Mouse (Mus musculus): Measurements from ENCODE around the gene Nfix.

Nfix gene

GRCm38 (mm10) chr8:84715893-84716468 is 84.2 kb downstream of the Nfix start:
- DNase-seq (ENCODE audit: low spot score) = no peak

GRCm38 (mm10) chr8:84714161-84714560 is 86.0 kb downstream of the Nfix start:
- DNase-seq (ENCODE audit: low spot score) = no peak

DNA sequence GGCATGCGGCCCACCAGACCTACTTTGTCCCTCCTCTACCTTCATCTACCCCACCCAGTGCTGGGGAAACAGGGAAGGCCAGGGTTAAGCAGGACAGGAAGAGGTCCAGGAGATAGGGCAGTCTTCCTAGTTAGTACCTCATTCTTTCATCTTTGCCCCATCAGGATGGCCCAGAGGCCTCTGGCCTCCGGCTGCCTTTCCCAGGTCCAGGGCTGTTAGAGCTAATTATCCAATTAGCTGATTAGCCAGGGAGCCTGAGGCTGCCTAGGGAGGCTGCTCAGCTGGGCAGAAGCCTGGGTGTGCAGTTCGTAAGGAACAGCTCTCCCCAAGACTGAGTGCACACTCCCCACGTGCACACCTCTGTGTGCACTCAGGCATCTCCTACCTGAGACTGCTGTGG is 86.8 kb downstream of the Nfix start:
- no peak for DNase-seq (ENCODE audit: low spot score)

GRCm38 (mm10) chr8:84712759-84713120 is 87.4 kb downstream of the Nfix start:
- no peak for DNase-seq (ENCODE audit: low spot score)

- DNase-seq (ENCODE audit: low spot score) = no peak
Observed at GRCm38 (mm10) chr8:84711933-84712758, 88.0 kb downstream of the Nfix start.

- DNase-seq (ENCODE audit: low spot score) = no peak
Observed at GRCm38 (mm10) chr8:84711312-84711711, 88.8 kb downstream of the Nfix start.

DNA sequence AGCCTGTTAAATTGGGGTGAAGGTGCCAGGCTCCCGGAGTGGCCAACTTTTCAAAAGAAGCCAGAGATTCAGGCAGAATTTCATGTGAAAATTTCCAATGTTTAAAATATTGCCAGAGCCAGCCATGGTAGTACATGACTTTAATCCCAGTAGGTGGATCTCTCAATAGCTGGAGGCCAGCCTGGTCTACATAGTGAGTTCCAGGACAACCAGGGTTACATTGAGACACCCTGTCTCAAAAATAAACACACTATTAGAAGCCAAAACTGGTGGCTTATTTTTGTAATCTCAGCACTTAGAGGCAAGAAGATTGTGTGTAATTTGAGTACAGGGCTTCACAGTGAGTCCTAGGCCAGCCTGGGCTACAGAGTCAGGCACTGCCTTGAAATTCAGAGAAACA is 90.2 kb downstream of the Nfix start:
- no peak for DNase-seq (ENCODE audit: low spot score)

GRCm38 (mm10) chr8:84708774-84709475 is 91.2 kb downstream of the Nfix start:
- peak; percentile 92 for DNase-seq (ENCODE audit: low spot score)

DNA sequence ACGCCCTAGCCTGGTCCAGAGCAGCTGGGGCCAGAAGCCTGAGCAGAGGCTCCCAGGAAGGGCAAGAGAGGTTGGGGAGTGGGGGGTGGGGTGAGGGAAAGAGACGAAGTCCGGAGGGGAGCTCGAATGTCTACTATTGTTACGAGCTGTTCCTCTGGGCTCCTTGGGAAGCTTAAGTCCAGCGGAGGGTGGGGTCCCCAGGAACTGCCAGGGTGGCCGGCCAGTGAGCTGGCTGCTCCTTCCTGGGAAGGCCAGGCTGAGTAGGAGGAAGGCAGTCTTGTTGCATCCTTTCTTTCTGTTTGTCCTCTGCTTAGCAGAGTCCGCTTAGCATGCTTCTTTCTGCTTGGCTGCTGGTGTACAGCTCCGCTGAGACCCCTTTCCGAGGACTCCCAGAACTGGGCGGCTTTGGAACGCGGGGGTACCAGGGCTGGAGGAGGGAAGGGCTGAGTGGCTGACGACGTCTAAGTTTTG is 92.0 kb downstream of the Nfix start:
- peak; percentile 4 for DNase-seq (ENCODE audit: low spot score)

DNA sequence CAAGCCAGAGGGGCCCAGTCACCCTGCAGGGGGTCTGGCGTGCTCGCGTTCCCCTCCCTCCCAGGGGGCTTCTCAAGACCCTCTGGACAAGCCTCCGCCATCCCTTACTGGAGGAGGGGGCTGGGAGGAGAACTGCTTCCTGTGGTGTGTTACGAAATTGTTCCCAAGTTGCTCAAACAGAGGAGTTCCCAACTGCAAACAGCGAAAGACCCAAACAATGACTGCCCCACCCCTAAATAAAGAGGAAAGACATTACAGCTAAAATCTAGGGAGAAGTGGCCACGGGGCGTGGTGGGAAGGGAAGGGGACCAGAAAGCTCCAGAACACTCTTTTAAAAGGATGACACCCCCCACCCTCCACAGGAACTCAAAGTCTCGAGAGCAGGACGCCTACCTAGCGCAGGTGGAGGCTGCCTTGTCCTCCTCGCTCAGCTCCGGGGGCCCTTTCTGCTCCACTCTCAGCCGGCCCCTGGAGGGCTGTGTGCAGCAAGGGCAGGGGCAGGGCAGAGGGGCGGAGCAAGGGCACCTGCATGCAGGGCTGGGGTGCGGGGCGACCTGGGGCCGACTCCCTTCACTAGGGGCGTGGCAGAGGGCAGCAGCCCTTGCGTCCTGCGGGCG is 92.8 kb downstream of the Nfix start:
- DNase-seq (ENCODE audit: low spot score) = no peak

- no peak for DNase-seq (ENCODE audit: low spot score)
Observed at GRCm38 (mm10) chr8:84706610-84707266, 93.4 kb downstream of the Nfix start.

GRCm38 (mm10) chr8:84705960-84706359 is 94.2 kb downstream of the Nfix start:
- DNase-seq (ENCODE audit: low spot score) = no peak

DNA sequence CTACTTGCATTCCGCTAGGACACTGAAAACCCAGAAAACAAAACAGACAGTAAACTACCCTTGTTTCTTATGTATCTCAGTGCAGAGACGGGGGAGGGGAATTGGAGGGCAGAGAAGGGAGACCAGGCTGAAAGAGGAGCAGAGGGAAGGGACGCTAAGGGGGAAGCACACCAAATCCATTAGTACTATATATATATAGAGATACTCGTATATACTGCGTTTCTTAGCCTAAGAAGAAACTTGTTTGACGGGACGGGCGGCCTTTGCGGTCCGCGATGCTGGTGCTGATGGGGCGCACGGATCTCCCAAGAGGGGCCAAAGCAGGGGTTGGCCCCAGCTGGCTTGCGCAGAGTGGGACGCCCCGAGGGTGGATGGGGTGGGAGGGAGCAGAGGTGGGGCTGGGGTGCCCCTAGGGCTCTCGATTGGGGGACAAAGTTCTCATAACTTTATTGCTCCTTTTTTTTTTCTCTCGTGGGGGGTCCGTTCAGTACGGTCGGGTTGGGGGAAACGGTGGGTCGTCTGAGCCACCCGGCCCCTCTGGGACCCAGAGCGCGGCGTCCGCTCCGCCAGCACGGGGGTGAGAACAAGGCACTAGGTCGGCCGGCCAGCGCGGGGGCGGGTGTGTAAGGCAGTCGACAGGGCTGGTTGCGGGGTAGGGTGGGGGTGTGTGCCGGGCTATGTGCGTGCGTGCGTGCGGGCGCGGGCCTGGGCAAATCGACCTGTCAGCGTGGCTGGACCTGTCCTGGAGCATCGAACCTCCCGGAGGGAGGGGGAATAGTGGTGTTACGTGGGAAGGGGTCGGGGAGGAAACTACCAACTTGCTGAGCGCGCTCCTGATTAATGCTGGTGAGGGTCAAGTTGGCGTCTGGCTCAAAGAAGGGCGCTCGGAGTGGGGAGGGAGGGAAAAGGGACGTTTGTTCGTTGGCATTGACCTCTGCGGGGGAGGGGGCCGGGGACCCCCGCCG is 95.0 kb downstream of the Nfix start:
- no peak for DNase-seq (ENCODE audit: low spot score)

GRCm38 (mm10) chr8:84704356-84704755 is 95.8 kb downstream of the Nfix start:
- no peak for DNase-seq (ENCODE audit: low spot score)

GRCm38 (mm10) chr8:84703466-84704249 is 96.5 kb downstream of the Nfix start:
- DNase-seq (ENCODE audit: low spot score) = no peak

- no peak for DNase-seq (ENCODE audit: low spot score)
Observed at GRCm38 (mm10) chr8:84702963-84703465, 97.1 kb downstream of the Nfix start.

- no peak for DNase-seq (ENCODE audit: low spot score)
Observed at GRCm38 (mm10) chr8:84702561-84702960, 97.6 kb downstream of the Nfix start.

- no peak for DNase-seq (ENCODE audit: low spot score)
Observed at GRCm38 (mm10) chr8:84700941-84701911, 98.9 kb downstream of the Nfix start, which contains the start of gene Lyl1. Lyl1 (plus strand) TSS chr8:84701457.

- no peak for DNase-seq (ENCODE audit: low spot score)
Observed at GRCm38 (mm10) chr8:84700526-84700925, 99.6 kb downstream of the Nfix start.
